Mouse (Mus musculus) G1E-ER4 (cell line): Measurements from ENCODE around the gene Afap1. TPM values are rescaled to one million over a fixed set of nuclear protein-coding genes. Genes with fewer than 3 reads are reported as not detected.

Source experiments
- GATA1 ChIP-seq: IDR thresholded peaks from one replicate; pipeline ENCODE4 v1.8.0; 2012; ENCODE audit warnings: low read length, inconsistent platforms
- polyA plus RNA-seq: library from polyadenylated mRNA; stranded (reverse); fragments of >175 nt; gene quantifications from 2 replicates; pipeline ENCODE4 v1.2.3, GENCODE M21; 2012

The Afap1 gene
- polyA plus RNA-seq, 1 experiment = not detected

DNA sequence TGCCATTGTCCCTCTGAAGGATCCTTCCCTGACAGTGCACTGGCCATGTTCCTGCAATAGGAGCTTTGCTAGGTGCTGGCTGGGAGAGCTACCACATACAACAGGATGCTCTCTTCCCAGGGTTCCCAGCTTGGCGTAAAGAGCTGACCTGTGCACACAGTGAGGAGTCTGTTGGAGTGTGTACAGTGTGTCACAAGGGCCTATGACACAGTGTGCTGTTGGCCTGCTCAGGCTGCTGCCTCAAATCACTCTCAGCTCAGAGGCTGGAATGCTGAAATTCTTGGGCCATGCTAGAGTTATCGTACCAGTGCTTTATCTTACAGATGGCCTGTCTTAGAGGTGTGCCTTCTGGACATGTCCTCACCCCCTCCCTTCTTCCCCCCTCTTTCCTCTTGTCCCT is 53.7 kb downstream of the Afap1 start:
- TF ChIP-seq GATA1 = no peak

DNA sequence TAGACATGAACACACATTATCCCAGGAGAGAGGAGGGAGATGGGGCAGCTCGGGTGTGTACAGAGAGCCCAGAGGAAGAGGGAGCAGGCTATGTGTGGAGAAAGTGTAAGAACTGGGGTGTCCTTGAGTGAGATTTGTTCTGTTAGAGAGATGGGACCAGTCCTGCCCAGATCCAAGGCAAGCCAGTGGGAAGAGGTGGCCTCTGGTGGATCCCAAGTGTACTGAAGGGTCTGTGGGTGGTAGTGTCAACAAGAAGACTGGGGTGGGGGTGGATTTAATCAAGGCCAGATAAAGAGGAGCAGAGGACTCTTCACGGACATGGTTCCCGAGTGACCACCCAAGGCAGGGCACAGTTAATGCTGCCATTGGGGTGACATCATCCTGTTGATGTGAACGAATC is 54.3 kb downstream of the Afap1 start:
- no peak for TF ChIP-seq GATA1

DNA sequence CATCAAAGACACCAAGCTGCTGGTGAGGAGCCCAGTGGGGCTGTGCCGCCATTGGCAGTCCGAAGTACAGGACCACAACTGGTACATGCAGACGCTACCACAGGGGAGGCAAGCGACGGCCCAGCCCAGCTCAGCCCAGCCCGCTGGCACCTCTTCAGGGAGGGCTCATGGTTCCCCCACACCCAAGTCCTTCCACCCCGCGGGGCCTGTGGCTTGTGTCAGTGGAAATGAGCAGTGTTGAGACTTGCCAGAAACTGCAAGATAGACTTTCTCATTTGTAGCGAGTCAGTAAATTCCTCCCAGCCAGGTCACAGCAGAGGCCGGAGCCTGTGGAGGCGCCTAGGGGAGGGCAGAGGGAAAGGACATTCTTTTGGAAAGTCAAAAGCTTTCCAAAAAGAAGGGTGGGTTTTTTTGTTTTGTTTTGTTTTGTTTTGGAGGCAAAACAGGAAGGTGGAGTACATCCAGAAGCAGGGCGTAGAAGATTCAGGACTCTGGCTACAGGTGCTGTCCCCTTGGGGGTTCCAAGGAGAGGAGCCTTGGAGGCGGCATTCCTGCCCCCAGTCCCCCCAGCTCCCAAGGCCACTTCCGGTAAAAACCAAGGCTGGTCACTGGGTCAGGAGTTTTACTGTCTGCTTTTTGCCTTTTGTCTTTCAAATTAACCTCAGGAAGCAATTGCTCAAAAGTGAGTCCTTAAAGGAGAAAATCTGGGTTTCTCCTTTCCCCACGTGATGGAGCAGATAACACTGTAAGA is 55.3 kb downstream of the Afap1 start:
- TF ChIP-seq GATA1 = no peak

DNA sequence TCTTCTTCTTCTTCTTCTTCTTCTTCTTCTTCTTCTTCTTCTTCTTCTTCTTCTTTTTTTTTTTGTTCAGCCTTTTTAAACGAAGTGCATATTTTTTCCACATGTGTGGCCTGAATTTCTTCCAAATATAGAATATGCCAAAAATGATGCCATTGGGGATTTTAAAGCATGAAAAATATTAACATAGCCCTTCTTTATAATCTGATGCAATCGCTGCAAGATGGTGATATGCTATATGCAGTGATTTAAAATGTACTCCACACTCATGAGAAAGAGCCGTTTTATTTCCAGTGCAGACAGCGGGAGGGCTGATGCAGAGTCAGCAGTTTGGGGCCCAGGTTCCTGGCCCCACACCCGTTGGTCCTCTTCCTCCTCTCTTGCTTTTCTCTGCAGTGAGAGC is 55.9 kb downstream of the Afap1 start:
- no peak for TF ChIP-seq GATA1

DNA sequence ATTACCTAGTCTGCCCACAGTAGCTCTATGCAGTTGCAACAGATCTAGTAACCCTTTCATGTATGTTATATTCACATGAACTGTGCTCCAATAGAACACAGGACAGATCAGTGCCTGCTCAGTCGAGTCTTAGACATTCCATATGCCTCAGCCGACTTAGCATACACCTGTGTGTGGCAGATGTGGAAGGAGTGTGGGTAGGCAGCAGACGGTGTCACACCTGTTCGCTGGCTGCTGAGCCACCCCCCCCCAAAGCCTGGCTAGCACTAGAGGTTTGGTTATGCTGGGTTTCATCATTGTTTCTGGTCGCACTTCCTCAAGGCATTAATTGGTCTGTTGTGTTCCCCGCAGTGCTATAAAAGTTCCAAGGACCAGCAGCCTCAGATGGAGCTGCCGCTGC is 57.4 kb downstream of the Afap1 start:
- no peak for TF ChIP-seq GATA1

DNA sequence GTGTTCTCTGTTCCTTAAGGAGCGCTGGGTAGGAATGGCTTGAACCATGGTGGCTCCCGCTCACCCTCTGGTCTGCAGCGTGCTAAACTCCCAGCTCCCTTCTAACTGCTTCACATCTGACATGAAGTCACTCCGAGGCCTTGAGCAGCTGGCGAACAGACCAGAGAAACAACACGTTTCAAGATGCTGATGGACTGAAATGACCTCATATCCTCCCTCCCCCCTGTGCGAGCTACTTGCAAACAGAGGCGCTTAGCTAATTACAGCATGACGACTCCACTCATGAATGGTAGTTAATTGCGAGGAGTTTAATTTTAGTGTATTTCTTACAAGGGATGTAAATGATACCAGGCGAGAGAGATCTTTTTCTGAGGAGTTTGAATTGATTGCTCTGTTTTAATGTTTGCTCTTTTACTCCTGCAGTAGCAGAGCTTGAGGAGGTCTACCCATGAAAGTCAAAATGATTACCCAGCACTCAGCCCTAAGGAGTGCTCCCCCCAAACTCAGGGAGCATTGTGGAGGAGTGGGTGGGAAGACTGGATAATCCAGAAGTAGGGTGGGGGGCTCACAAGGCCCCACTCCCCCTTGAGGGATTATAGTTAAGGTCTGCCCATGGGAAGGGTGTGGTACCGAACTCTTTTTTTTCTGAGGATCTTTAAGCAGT is 61.1 kb downstream of the Afap1 start:
- no peak for TF ChIP-seq GATA1

DNA sequence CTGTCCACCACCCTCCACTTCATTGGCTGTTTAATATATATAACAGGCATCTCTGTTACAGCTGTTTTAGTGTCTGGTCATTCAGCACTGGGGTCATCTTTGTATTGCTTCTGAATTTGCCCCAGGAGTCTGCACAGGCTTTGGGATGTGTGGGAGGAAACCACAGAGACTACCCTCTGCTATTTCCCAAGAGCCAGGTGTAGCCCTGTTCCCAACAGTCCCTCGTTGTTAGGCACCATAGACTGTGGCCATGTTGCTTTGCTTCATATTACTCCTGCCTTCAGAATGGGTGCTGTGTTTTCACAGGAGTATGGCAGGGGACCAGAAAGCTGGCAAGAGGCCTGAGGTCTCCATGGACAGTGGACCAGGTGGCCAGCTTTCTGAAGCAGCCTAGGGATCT is 63.1 kb downstream of the Afap1 start:
- no peak for TF ChIP-seq GATA1

DNA sequence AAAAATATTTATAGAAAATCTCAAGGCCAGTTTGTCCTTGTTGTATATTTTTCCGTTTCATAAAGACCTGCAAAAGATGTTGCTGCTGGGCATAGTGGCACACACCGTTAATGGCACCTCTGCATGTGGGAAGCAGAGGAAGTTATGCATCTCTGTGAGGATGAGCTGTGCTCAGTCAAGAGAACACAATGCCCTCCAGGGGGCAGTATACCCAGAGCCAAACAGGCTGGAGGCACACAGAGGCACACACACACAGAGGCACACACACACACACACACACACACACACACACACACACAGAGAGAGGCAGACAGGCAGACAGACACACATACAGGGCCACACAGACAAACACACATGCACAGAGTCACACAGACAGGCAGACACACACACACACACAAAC is 65.6 kb downstream of the Afap1 start:
- TF ChIP-seq GATA1 = no peak

DNA sequence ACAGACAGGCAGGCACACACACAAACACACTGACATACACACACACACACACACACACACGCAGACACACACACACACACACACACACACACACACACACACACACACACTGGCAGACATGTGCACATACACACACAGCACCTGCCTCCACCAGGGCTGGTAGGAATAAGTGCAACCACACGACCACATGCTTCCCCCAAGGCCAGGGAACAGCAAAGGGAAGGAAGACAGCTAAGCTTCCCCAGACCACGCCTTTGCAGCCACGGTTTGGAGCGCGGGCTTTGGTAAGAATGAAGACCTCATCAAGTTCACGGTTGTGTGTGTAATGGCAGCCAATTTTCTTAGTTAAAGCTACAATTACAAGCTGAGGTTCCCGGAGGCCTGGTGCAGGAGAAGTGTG is 67.0 kb downstream of the Afap1 start:
- no peak for TF ChIP-seq GATA1

DNA sequence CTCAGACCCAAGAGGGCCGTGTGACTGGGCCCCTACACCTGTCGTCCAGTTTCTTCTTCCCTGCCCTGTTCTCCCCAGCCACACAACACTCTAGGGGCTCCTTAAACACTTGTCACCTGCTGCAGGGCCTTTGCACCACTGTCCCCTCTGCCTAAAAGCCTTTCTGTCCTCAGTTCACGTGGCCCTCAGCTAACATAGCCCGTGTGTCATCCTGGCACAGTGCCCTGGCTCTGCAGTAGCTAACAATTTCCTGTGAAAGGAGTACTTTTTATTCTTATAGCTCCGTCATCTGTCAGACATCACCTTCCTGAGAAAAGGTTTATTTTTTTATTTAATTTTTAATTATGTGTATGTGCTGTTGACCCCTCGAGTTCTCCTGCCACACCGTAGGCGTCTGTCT is 68.2 kb downstream of the Afap1 start:
- no peak for TF ChIP-seq GATA1

DNA sequence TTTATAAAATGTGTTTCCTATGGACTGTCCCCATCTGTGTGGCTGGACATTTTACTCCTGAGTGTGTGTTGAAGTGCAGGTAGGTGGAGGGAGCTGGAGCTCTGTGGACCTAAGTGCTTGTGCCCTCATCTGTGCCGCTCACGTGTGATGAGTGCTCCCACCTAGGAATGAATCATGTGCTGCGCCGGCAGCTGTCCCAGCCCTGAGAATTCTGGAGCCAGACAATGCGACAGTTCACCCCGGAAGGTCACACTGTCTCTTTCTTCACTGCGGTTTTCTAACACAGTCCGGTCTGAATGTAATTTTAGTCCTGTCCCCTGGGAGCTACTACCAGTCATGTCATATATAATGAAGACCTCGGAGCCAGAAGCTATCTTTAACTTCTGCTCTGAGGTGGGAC is 70.5 kb downstream of the Afap1 start:
- no peak for TF ChIP-seq GATA1

DNA sequence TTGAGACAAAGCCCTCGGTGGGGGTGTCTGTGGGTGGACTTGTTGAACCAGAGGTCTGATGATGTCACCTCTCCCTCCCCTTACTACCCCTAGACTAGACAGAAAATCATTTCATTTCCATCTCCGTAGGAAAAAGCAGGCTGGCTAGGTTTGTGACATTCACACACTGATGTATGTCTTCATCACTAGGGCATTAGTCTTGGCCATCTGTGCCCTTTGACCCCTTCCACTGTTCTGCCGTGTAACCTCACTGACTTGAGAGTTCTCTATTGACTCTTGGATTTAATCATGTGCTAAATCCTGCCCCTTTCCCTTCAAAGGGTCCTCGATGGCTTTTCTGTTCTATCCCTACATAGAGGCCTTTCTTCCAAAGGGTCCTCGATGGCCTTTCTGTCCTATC is 71.9 kb downstream of the Afap1 start:
- no peak for TF ChIP-seq GATA1

DNA sequence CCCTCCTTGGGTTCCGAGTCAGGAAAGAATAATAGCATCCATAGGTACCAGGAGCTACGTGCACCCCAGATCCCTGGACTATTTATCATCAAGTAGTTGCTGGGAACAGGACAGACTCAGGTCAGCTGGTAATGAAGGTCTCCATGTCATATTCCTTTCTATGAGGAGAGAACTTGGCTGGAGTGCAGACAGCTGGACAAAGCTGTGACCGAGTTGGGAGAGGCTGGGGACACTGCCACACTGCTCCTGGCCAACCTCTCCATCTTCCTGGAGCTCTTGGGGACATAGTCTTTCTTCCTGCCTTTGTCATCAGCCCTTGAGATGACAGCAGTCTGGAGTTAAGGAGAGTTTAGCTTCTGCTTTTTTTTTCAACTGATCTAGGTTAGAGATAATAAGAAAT is 76.7 kb downstream of the Afap1 start:
- no peak for TF ChIP-seq GATA1

DNA sequence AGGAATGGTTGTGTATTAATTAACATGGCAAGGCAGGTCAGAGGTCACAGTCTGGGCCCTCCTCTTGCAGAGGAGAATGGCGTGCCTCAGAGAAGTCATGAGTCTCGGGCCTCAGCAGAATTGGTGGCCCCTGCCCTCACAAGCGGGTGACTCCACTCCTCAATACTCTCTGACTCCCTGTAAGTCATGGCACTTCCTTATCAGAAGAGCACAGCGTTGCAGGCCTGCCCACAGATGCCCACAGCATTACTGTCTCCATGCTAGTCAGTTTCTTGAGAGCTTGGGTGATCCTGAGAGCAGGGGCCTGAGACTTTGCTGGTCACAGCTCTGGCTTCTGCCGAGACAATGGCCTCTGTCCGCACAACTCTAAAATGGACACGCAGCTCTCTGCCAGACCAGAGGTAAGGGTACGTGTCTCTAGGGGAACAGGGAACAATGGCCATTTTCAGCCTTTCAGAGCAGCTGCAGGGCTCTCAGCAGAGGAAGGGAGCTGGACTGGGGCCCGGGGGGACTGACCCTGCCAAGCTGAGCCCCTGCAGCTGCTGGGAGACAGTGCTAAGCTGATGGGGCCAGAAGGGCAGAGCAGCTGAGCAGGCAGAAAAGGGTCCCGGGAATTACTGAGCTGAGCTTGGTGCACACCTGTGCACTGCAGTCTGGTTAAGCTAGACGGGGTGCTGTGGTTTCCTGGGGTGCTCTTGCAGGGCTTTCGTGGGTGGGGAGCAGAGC is 77.4 kb downstream of the Afap1 start:
- no peak for TF ChIP-seq GATA1

DNA sequence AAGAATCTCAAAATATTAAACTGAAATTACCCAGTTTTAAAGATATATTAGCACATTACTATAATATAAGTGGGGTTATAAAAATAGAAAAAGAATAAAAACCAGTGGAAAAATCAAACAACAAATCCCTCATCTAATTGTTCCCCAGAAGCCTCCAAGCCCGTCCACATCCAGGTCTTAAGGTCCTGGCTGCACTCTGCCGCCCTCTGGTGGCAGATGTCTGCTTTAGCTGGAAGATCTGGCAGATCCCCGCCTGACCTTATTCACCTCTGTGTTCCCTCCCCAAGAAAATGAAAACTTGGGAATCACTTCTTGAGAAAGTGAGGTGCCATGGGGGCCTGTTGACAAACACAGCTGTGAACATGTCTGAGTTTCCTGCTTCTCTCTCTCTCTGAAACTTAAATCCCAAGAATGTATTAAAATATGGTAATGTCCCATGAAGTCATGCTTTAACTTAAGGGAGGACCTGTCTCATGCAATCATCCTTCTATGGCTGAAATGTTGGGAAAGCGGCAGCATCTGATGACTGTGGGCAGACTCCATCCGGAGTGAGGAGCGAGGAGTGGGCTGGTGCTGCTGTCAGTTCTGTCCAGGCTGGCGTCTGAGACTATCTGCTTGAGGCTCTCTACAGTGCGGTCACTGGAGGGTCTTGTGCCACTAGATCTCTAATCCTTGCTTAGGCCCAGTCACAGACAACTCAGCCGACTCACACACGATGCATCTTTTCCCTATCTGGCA is 78.9 kb downstream of the Afap1 start:
- TF ChIP-seq GATA1 = no peak

DNA sequence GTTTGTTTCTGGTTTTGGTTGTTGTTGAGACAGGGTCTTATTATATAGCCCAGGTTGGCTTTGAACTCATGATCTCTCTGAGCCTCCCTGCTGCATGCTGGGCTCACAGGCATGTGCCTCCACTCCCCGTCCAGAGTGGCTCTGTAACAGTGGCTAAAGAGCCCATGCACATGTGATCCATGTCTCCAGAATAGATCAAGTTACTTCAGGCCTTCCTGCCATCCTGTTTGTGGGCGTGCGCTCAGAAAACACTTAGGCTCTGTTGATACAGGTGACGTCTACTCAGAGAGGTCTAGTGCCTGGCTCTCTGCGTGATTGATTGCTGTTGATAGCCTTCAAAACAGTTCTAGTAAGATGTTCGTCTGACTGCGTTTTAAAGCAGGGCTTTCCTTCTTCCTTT is 79.6 kb downstream of the Afap1 start:
- TF ChIP-seq GATA1 = no peak
